Mouse (Mus musculus) ES-Bruce4 (cell line): Measurements from ENCODE around the gene Rbm7.

Experiments
- CTCF ChIP-seq: IDR thresholded peaks from one replicate; pipeline ENCODE4 v1.8.1; 2011; ENCODE audit warnings: low read depth, low read length
- EP300 ChIP-seq: IDR thresholded peaks from 2 replicates; pipeline ENCODE4 v1.6.1; 2011; ENCODE audit warnings: low read depth, low read length; ENCODE audit not compliant: insufficient read depth
- POLR2A ChIP-seq: IDR thresholded peaks from one replicate; pipeline ENCODE4 v1.8.1; 2011; ENCODE audit warnings: low read length; ENCODE audit not compliant: insufficient read depth

DNA sequence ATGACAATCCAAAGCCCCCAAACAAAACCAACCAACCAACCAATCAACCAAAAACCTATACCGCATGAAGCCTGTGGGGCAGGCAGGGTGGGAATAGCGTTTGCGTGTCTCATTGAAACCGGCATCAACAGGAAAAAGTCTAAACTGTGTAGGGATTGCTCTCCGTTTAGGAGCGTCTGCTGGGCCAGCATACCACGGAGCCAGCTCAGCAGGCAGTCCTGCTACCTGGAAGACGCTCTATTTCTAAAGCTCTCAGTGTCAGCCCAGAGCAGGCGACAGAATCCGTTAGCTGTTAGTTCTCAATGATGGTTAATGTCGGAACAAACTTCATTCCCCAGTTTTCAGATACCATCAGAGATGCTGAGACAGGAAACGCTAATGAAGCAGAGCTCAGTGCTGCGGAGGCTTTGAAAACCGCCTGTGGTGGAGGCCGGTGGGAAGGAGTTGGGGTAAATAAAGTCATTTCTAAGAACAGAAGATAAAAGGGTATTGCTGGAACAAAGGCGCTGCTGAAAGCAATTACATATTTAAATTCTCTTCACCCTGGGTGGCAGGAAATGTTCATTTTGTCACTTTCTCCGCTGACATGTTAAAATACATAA is 43.0 kb upstream of the Rbm7 start:
- TF ChIP-seq POLR2A = no peak
- no peak for TF ChIP-seq EP300
- no peak for TF ChIP-seq CTCF
